Mouse (Mus musculus) adrenal gland, adult (tissue): Measurements from ENCODE around the gene Nrg3.

Experiments
- DNase-seq, 2 experiments: peaks; one replicate each; pipeline ENCODE4 v3.0.0; 2022 to 2023; ENCODE audit warnings: low spot score in 1 of 2; ENCODE audit not compliant: inconsistent age in 2 of 2

The Nrg3 gene

DNA sequence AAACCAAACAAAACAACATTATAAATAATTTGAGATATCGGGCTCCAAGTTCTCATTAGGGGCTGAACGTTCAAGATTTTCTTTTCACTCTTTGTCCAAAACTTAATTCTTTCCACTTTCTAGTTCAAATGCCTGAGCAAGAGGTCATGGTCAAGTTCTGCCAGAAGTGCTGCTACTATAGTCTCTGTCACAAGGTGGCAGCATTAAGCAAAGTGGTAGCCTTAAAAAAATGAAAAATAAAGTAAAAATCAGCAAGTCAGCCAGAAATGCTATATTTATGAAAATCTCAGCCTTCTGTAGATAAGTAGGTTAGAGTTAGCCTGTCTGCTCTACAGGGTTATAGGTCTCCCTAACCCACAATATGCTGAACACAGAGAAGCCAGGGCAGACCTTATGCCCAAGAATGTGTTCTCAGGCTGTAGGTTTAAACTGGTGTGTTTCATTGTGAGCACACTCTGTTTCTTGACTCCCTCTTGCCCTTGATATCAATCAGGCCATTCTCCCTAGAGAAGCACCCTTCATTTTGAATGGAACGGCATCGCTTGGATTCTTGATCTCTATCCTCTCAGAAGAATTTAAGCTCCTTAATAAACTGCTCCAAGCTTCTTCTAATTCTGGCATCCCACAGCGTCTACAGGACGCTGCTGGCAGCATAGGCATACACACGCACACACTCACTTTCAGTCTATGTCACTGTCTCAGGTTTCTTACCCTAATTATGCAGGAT lies 480.9 kb downstream of the Nrg3 start:
- DNase-seq = peak in 1 of 2 experiments; percentile 43

- DNase-seq = no peak
Measured at GRCm38 (mm10) chr14:38959367-38959766, 513.5 kb downstream of the Nrg3 start.

DNA sequence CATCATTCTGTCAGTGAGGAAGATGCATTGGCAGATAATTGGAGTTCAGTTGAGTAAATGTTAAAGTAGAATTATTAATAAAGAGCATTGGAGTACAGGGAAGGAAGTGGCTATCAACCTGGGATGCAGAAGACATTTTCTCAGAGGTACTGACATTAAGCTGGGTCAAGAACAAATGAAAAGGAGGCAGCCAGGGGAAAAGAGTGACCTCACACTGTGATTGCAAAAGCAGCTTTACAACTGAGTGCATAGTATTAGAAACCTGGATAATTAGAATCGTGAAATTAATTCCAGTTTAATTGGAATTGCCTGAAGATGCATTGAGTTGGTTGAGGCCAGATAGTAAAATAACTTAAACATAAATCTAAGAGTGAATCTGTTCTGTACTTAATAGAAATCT lies 535.4 kb downstream of the Nrg3 start:
- DNase-seq = no peak

GRCm38 (mm10) chr14:38936483-38937054 lies 536.3 kb downstream of the Nrg3 start:
- DNase-seq = no peak

DNA sequence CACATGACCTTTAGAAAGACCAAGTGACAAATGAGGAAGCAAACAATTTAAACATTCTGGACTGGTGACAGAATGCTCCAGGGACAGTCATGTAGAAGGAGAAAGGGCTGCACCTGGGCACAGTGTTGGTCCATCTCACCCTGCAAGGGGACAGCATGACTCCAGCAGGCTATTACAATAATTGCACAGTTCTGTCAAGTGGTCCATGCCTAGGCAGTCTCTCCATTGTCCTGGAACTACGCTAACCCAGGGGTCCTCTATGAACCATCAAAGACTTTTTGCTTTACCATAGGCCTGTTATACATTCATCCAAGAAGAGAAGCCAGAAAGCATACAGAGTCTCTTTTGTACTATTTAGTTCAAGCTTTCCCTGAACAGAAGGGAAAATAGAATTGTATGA lies 549.2 kb downstream of the Nrg3 start:
- no peak for DNase-seq

GRCm38 (mm10) chr14:38920800-38921199 lies 552.1 kb downstream of the Nrg3 start:
- no peak for DNase-seq

DNA sequence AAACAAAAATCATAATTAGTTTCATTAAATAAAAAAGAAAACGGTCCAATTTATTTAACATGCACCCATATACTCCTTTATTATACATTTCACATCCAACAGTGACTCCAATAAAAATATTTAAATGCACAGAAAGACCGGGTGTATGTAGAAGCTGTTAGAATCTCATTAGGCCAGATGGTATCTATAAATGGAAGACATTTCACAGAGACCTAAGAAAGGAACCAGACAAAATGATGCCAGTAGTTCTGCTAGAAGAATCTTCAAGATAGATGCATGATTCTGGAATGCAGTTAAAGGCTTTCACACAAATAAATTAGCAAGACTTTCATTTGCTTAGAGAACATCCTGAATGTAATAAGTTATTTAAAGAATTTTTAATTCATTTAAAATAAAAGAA lies 602.3 kb downstream of the Nrg3 start:
- DNase-seq = no peak

DNA sequence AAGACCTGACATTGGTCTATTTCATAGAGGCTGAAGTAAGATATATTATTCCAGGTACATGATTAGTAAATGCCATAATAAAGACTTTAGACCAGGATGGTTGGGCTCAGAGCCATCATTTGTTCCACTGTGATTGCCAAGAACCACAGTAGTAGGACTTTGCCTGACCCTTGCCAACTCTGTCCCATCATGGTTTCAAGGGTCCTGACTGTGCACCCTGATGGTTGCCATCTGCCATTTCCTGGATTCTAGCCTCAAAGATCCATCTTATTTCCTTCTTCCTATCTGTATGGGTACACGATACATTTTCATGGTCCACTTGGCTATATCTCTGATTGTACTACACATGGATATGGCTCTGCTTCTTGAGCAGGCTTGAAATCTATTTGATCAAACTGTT lies 625.3 kb downstream of the Nrg3 start:
- DNase-seq = no peak

DNA sequence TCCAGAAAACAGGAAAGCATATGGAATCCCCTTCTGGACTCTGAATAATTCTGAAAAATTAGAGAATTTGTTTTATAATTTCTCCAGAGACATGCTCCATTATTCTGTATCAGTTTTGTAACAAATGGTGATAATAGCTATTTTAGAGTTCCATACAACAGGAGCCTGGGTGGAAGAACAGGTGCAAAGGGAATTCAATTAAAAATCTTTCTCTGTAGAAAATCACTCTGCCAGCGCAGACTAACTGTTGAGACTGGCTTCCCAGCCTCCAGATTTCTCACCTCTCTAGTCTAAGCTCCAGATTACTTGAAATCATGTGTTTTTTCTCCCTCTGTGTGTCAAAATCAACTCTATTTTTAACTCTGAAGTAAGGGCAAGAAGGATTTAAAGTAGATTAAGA lies 625.8 kb downstream of the Nrg3 start:
- no peak for DNase-seq

GRCm38 (mm10) chr14:38835006-38835405 lies 637.9 kb downstream of the Nrg3 start:
- no peak for DNase-seq

GRCm38 (mm10) chr14:38824891-38825290 lies 648.0 kb downstream of the Nrg3 start:
- DNase-seq = no peak

DNA sequence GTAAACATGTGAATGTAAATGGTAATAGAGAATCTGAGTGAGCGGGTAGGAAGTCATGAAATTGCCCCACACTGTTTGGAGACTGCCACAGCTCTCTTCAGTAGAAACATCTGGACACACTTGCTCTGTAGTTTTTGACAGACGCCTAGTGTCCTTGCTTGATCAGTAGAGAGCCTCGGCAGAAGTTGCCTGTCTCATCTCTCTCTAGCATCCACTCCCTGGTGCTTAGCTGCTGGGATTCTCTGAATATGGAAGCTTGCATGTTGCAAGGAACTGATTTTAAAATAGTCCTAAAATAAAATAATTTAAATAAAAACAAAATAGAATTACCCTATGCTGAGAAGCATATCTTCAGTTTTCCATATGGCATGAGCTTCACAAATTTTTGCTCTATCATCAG lies 675.9 kb downstream of the Nrg3 start:
- DNase-seq = no peak

DNA sequence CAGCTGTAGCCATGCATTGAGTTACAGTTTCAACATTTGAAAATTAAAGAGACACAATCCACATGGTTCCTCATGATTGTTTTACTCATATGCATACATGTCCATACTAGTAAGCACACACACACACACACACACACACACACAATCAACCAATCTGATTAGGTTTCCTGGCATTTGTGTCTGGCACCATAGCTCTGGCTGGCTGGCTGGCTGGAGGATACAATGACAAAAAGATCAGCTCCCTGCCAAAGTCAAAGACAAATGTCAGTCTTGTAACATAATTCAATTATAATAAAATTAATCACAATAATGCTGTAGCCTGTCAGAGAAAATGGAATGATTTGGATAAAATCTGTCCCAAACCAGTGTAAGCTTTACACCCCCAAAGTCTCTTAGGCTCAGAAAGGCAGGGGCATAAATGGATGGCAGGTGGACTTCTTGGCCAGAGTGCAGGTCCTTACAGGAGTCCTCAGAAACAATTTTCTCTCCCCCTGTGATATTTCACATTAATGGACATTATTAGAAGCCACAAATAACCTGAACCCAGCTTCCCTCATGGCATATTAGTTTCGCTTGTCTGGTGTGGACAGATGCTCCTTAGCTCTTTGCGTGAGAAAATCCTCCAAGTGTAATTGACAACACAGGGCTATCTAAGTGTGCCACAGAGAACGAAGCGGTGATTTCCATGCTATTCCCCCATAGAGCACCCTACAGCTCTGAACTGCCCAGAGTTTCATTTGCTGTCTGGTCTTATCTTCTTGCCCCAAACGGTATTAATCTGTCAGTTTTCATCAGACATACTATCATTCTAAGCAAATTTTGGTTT lies 697.4 kb downstream of the Nrg3 start:
- DNase-seq = no peak

GRCm38 (mm10) chr14:38774811-38775210 lies 698.1 kb downstream of the Nrg3 start:
- DNase-seq = no peak

DNA sequence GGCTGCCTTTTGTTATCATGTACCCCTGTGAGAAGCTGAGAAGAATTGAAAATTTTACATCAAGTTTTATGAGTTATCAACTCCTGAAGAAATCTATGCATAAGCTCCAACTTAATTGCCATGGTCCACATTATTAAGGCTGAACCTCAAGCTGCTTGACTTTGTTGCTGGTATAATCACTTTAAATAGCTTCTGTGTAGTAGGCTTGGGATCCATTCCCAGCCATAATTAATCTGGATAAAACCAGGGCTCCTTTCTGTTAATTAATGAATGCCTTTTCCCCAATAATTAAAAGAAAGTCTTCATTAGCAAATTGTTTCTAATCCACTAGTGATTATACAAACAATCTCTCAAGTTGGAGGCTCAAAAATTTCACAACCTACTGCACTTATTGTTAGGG lies 742.4 kb downstream of the Nrg3 start:
- DNase-seq = no peak

- no peak for DNase-seq
Measured at GRCm38 (mm10) chr14:38703894-38704293, 769.0 kb downstream of the Nrg3 start.

GRCm38 (mm10) chr14:38702596-38703393 lies 770.1 kb downstream of the Nrg3 start:
- no peak for DNase-seq

DNA sequence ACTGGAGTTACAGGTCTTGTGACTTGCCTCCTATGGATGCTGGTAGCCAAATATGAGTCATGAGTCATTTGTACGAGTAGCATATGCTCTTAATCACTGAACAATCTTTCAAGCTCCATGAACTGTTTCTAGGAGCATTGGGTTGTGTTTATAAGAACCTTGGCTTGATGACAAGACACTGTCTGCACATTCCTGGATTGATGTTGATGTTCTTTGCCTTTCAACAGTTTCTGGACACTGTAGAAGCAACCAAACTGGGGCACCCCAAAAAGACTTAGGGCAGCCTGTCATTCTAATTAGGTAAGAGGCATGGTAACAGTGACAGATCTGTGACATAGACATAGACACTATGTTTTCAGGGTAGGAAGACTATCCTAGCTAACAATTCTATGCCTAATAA lies 771.5 kb downstream of the Nrg3 start:
- no peak for DNase-seq

DNA sequence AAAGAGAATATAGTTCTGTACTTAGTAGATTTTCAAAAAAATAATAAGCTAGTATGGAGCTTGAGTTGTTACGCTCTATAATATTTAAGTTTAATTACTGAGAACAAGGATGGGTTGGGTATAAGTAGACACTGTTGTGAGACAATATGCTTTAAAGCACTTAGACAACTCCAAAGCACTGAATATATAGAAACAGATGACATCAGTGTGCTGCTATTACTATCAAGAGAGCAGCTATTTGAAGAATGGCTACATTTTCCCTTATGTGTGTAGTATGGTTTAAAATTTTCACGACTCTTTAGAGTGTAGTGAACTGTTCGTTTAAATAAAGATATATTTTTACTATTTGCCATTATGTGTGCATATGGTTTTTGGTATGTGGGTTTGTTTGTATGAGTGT lies 771.9 kb downstream of the Nrg3 start:
- DNase-seq = no peak

DNA sequence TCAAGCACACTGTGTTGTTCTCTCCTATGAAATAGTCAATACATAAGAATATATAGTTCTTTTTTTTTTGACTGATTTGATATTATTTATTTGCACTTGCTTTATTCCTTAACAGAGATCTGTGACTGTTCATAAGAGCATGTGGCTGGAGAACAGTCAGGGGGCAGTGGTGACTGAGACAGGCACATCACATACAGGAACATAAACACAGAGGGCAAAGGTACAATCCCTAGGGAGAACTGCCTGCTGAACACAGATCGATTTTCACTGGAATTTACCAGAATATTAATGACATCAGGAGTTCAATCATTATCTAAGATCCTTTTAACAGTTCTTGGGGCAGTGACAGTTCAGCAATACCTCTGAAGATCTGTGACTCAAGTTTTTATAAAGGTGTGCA lies 812.9 kb downstream of the Nrg3 start:
- DNase-seq = no peak

- no peak for DNase-seq
Measured at GRCm38 (mm10) chr14:38637070-38637469, 835.8 kb downstream of the Nrg3 start.
